Mouse (Mus musculus) embryonic fibroblast, embryonic 13.5 days (primary cell): Measurements from ENCODE around the gene Psmb3.

Experiments used
- CTCF ChIP-seq: IDR thresholded peaks from 2 replicates; pipeline ENCODE4 v1.5.1; 2011; ENCODE audit warnings: mild to moderate bottlenecking, control low read depth, low read length, moderate library complexity, borderline replicate concordance; ENCODE audit not compliant: insufficient read depth
- POLR2A ChIP-seq: IDR thresholded peaks from 2 replicates; pipeline ENCODE4 v1.6.1; 2011; ENCODE audit warnings: low read depth, mild to moderate bottlenecking, control low read depth, low read length, moderate library complexity

DNA sequence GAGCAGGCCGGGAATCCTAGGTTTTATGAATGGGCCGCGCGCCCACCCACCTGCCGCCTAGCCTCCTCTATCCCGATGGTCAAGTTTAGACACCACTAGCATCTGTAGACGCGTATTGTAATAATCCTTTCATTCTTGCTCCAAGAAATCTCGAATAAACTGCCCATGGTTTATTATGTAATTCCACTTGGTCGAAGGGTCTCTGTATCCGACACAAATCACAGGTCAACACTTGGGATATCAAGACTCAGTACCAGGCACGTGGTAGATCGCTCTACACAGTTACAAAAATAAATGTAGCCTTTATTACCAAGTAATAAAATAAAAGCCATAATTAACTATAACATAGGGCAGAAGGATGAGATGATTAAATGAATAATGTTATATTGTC lies 42.1 kb downstream of the Psmb3 start:
- no peak for TF ChIP-seq POLR2A
- TF ChIP-seq CTCF: no peak
